Comparison of ENCODE assay signal across 8 mouse cellular contexts in the genomic region with DNA sequence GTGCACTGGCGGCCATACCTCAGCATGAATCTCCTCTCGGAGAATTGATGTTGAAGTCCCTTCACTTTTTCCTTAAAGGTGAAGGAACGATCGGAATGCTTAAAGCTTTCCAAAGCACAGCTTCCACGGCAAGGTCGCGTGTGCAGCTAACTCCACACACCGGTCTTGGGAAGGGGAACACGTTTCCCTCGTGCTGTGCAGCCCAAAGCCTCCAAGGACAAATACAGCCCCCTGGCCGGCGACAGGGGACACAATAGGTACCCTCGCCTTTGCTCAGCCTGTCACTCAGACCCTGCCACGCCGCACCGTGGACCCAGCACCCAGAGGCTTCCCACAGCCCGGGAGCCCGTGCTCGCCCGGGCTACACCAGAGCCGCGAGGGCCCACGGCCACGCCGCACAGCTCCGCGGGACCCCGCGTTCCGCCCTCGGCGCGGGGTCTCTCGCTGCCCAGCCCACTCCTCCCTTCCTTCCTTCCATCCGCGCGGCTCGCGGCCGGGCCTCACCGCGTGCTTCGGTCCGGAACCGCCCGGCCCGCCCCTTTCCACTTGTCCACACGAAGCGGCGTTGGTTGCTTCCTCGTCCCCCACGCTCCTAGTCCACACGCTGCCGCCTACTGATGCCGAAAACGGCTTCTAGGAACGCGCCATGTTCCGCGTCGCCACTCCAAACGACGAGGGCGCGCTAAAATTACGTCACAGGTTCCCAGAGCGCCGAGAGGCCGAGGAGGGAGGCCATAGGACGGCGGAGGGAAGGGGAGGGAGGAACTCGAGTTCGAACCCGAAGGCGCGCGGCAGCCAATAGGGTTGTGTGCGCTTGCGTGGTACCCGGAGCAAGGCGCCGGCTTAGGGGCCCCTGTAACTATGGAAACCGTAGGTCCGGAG. TPM values are rescaled to one million over a fixed set of nuclear protein-coding genes. Genes with fewer than 3 reads are reported as not detected.
DNase-seq lines count a peak whose midpoint lies in the region; ATAC-seq lines count a peak whose summit lies in the region.

TSS of gene Ipo11 (minus strand) at position 703 of the 882 bp plus-strand sequence.

- H3K4me2 ChIP-seq in heart, embryonic 13.5 days: peak within 1 kb of the TSS; percentile 84
- H3K4me2 ChIP-seq in liver, embryonic 12.5 days: peak within 1 kb of the TSS; percentile 84
- H3K4me2 ChIP-seq in stomach, embryonic 15.5 days: peak within 1 kb of the TSS; percentile 62

- peak; percentile 89 for ATAC-seq in heart, embryonic 13.5 days (ENCODE audit: extremely low read depth, insufficient number of reproducible peaks, low FRiP score, low TSS enrichment)
- ATAC-seq in liver, embryonic 12.5 days: peak; percentile 97
- peak; percentile 97 for ATAC-seq in stomach, embryonic 15.5 days (ENCODE audit: insufficient read depth, low FRiP score, low read depth)

- H3K36me3 ChIP-seq in heart, embryonic 13.5 days: no peaks in the 10 kb centered on the region
- 0 out of 2 replicates have a peak, but pooled peaks cover 2% of the 10 kb centered on the region for H3K36me3 ChIP-seq in liver, embryonic 12.5 days
- H3K36me3 ChIP-seq in stomach, embryonic 15.5 days: no peaks in the 10 kb centered on the region

- peak; percentile 96 for DNase-seq in CD4-positive, CD25-positive, alpha-beta regulatory T cell, adult 2 months (ENCODE audit: low read depth, low spot score)
- peak; percentile 39 for DNase-seq in fat pad, adult 2 months (ENCODE audit: extremely low read depth, low read depth, low spot score)
- DNase-seq in kidney, postnatal 10 days: peak; percentile 96
- DNase-seq in natural killer cell, adult 2 months (ENCODE audit: low spot score in 2 of 2): peak; percentile 77 to 87

- no peak within 1 kb of the TSS for H3K27ac ChIP-seq in brown adipose tissue, adult 24 weeks (replicated peaks; ENCODE audit: low read depth, low read length)
- H3K27ac ChIP-seq in heart, embryonic 13.5 days (replicated peaks): peak within 1 kb of the TSS; percentile 89
- H3K27ac ChIP-seq in liver, embryonic 12.5 days: peak within 1 kb of the TSS; percentile 87
- H3K27ac ChIP-seq in stomach, embryonic 15.5 days: peak within 1 kb of the TSS; percentile 55

- H3K9me3 ChIP-seq in heart, embryonic 13.5 days: no peaks in the 10 kb centered on the region; the same call in 1 of the 2 replicates
- 0 out of 2 replicates have a peak, but pooled peaks cover 3% of the 10 kb centered on the region for H3K9me3 ChIP-seq in liver, embryonic 12.5 days (replicated peaks)
- H3K9me3 ChIP-seq in stomach, embryonic 15.5 days: no peaks in the 10 kb centered on the region

- no peaks in the 10 kb centered on the region; the same call in 1 of the 2 replicates for H3K4me1 ChIP-seq in brown adipose tissue, adult 24 weeks (ENCODE audit: control insufficient read depth, insufficient read depth, insufficient read length, low read length)
- H3K4me1 ChIP-seq in heart, embryonic 13.5 days: peaks cover 21% of the 10 kb centered on the region
- peaks cover 41% of the 10 kb centered on the region for H3K4me1 ChIP-seq in liver, embryonic 12.5 days
- H3K4me1 ChIP-seq in stomach, embryonic 15.5 days: peaks cover 11% of the 10 kb centered on the region; the same call in 1 of the 2 replicates

- H3K9ac ChIP-seq in heart, embryonic 13.5 days: peak within 1 kb of the TSS; percentile 94
- peak within 1 kb of the TSS; percentile 97 for H3K9ac ChIP-seq in liver, embryonic 12.5 days
- H3K9ac ChIP-seq in stomach, embryonic 15.5 days: peak within 1 kb of the TSS; percentile 76

- H3K27me3 ChIP-seq in heart, embryonic 13.5 days (replicated peaks): no peaks in the 10 kb centered on the region
- H3K27me3 ChIP-seq in liver, embryonic 12.5 days (replicated peaks): no peaks in the 10 kb centered on the region
- H3K27me3 ChIP-seq in stomach, embryonic 15.5 days (replicated peaks): no peaks in the 10 kb centered on the region

- peak within 1 kb of the TSS; percentile 91 for H3K4me3 ChIP-seq in brown adipose tissue, adult 24 weeks (ENCODE audit: insufficient read depth, low read depth, low read length)
- H3K4me3 ChIP-seq in heart, embryonic 13.5 days: peak within 1 kb of the TSS; percentile 89
- H3K4me3 ChIP-seq in liver, embryonic 12.5 days: peak within 1 kb of the TSS; percentile 100
- H3K4me3 ChIP-seq in stomach, embryonic 15.5 days (replicated peaks): peak within 1 kb of the TSS; percentile 88

- WGBS in heart, embryonic 13.5 days: under 1% methylated on average over 84 of the region's 84 CpGs
- WGBS in liver, embryonic 12.5 days (ENCODE audit: insufficient replicate concordance): under 1% methylated on average over 84 of the region's 84 CpGs
- under 1% methylated on average over 83 of the region's 84 CpGs for WGBS in stomach, embryonic 15.5 days

RNA-seq across cellular contexts. Expression of gene Ipo11, which starts in this region (rescaled TPM):
- 17.1 and 19.2 TPM in 2 replicates for polyA plus RNA-seq in brown adipose tissue, adult 24 weeks (2012; ENCODE audit: insufficient read depth, insufficient read length, missing spikeins)
- 63.1 and 66.4 TPM in 2 replicates for polyA plus RNA-seq in heart, embryonic 13.5 days (2015; fragmentation: Nextera tagmentation; extraction: Ambion mirVana)
- polyA plus RNA-seq in liver, embryonic 12.5 days (2016; fragmentation: Nextera tagmentation; extraction: Ambion mirVana): 61.4 and 65.9 TPM in 2 replicates
- 43.2 and 43.8 TPM in 2 replicates for polyA plus RNA-seq in stomach, embryonic 15.5 days (2015; fragmentation: Nextera tagmentation; extraction: Ambion mirVana)

Comparison
In these comparisons a context has a peak if more than half of its experiments do, and no peak if none do; other contexts are left out.
1. DNase-seq: peak in every context shown above with its lines; median percentile 96 in CD4-positive, CD25-positive, alpha-beta regulatory T cell, adult 2 months; 96 in kidney, postnatal 10 days; 82 in natural killer cell, adult 2 months; 39 in fat pad, adult 2 months.